Mouse (Mus musculus): ENCODE results near the gene Btbd11. TPM values are rescaled to one million over a fixed set of nuclear protein-coding genes. Genes with fewer than 3 reads are reported as not detected.

The Btbd11 gene
- 2.3 and 2.5 TPM in 2 replicates for polyA plus RNA-seq (2012)

GRCm38 (mm10) chr10:85386605-85387218 is at the start of gene Btbd11:
Gene Btbd11, plus strand, starts transcription at chr10:85386814.

Other genes starting within 250 kb of the Btbd11 start
- gene Cry1, start 201.8 kb upstream of the Btbd11 start, polyA plus RNA-seq (2012): 20.7 and 26.2 TPM in 2 replicates

Measured in megakaryocyte-erythroid progenitor cell, adult 5 weeks (primary cell).